Mouse (Mus musculus): ENCODE data around the gene Hist3h2a. TPM values are rescaled to one million over a fixed set of nuclear protein-coding genes. Genes with fewer than 3 reads are reported as not detected.

Hist3h2a gene
- polyA plus RNA-seq, 1 experiment = not detected

DNA sequence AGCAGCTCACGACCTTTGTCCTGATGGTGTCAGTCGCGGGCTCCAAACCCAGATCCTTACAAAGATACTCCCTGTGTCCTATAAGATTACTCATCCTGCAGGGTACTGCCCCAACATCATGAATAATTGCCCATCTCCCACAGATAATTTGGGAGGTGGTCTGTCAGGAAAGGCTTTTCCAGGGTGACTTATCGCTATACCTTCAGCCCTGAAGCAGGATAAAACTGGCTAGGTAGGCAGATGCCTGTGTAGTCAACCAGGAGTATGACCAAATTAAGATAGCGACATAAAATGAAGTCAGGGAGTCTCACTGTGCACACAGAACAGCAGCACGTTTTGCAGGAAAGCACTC is 15.4 kb upstream of the Hist3h2a start:
- TF ChIP-seq POLR2A (IDR thresholded peaks at IDR 0.05; ENCODE audit: insufficient read depth, low read depth, low read length) = no peak
- no peak for TF ChIP-seq CTCF (IDR thresholded peaks at IDR 0.05; ENCODE audit: insufficient read depth, low read depth, low read length)
- Histone ChIP-seq H3K4me3 (ENCODE audit: insufficient read depth, low read depth, low read length) (peak overlapping the region; percentile 94), H3K27ac (ENCODE audit: insufficient read depth, low read depth, low read length) (peak overlapping the region; percentile 72), H3K4me1 (ENCODE audit: control insufficient read depth, insufficient read depth, low read length) (peaks cover 21% of the 10 kb centered on the region)
- 6% methylated on average over 6 of the region's 6 CpGs for WGBS

- TF ChIP-seq POLR2A (IDR thresholded peaks at IDR 0.05; ENCODE audit: insufficient read depth, low read depth, low read length) = no peak
- no peak for TF ChIP-seq CTCF (IDR thresholded peaks at IDR 0.05; ENCODE audit: insufficient read depth, low read depth, low read length)
- no peak overlapping the region for H3K4me3 ChIP-seq (ENCODE audit: insufficient read depth, low read depth, low read length)
- 47% methylated on average over 5 of the region's 5 CpGs for WGBS
- peaks cover 17% of the 10 kb centered on the region for H3K4me1 ChIP-seq (ENCODE audit: control insufficient read depth, insufficient read depth, low read length)
- 0 out of 2 replicates have a peak overlapping the region, but pooled peaks have one; percentile 46 for H3K27ac ChIP-seq (ENCODE audit: insufficient read depth, low read depth, low read length)
These were observed 10.3 kb upstream of the Hist3h2a start for GRCm38 (mm10) chr11:58944136-58944535.

GRCm38 (mm10) chr11:58947306-58947705 is 7.2 kb upstream of the Hist3h2a start:
- no peak overlapping the region for H3K4me3 ChIP-seq (ENCODE audit: insufficient read depth, low read depth, low read length)
- H3K4me1 ChIP-seq (ENCODE audit: control insufficient read depth, insufficient read depth, low read length) = peaks cover 19% of the 10 kb centered on the region
- 58% methylated on average over 3 of the region's 3 CpGs for WGBS
- TF ChIP-seq CTCF (IDR thresholded peaks at IDR 0.05; ENCODE audit: insufficient read depth, low read depth, low read length) (no peak), POLR2A (IDR thresholded peaks at IDR 0.05; ENCODE audit: insufficient read depth, low read depth, low read length) (no peak)
- peak overlapping the region; percentile 98 for H3K27ac ChIP-seq (ENCODE audit: insufficient read depth, low read depth, low read length)

DNA sequence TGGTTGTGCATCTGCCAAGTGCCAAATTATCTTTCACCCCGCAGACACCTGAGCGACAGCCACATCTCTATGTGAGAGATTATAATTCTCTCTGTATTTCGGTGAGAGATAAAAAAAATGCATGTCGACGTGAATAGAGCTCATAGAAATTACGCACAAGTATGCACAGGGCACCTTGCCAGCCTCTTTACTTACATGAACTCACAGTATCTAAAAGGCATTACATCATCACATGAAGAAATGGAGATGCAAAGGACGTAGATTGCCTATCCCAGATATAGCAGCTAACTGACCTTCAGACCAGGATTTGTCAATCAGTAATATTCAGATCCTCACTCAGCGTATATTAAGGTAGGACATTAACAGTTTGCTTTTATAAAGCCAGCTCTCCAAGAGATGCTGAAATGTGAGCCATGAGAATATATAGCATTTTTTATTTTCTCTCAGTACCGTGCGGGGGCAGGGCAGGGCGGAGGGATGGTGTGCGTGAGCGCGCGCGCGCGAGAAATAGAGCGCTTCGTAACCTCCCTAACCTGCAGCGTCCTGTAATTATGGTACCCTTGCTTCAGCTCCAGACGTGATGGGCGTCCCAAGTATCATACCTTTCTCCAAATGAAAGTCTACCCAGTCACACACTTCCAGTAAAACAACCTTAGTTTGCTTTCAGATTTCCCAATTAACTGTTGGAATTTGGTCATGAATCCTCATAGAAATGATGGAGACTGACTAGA is 6.5 kb upstream of the Hist3h2a start:
- peaks cover 19% of the 10 kb centered on the region for H3K4me1 ChIP-seq (ENCODE audit: control insufficient read depth, insufficient read depth, low read length)
- 4% methylated on average over 23 of the region's 23 CpGs for WGBS
- H3K4me3 ChIP-seq (ENCODE audit: insufficient read depth, low read depth, low read length) = peak overlapping the region; percentile 54
- TF ChIP-seq CTCF (IDR thresholded peaks at IDR 0.05; ENCODE audit: insufficient read depth, low read depth, low read length) = no peak
- TF ChIP-seq POLR2A (IDR thresholded peaks at IDR 0.05; ENCODE audit: insufficient read depth, low read depth, low read length) = no peak
- H3K27ac ChIP-seq (ENCODE audit: insufficient read depth, low read depth, low read length) = peak overlapping the region; percentile 98

GRCm38 (mm10) chr11:58948542-58949479 is 5.7 kb upstream of the Hist3h2a start, which contains the start of gene Hist3h2ba:
Hist3h2ba (plus strand) TSS chr11:58948920.
- Histone ChIP-seq H3K27ac (ENCODE audit: insufficient read depth, low read depth, low read length) (peak within 1 kb of the TSS; percentile 99), H3K4me1 (ENCODE audit: control insufficient read depth, insufficient read depth, low read length) (peaks cover 15% of the 10 kb centered on the region), H3K4me3 (ENCODE audit: insufficient read depth, low read depth, low read length) (peak within 1 kb of the TSS; percentile 91)
- under 1% methylated on average over 48 of the region's 48 CpGs for WGBS
- peak; percentile 99 for TF ChIP-seq POLR2A (IDR thresholded peaks at IDR 0.05; ENCODE audit: insufficient read depth, low read depth, low read length)
- TF ChIP-seq CTCF (IDR thresholded peaks at IDR 0.05; ENCODE audit: insufficient read depth, low read depth, low read length) = no peak

DNA sequence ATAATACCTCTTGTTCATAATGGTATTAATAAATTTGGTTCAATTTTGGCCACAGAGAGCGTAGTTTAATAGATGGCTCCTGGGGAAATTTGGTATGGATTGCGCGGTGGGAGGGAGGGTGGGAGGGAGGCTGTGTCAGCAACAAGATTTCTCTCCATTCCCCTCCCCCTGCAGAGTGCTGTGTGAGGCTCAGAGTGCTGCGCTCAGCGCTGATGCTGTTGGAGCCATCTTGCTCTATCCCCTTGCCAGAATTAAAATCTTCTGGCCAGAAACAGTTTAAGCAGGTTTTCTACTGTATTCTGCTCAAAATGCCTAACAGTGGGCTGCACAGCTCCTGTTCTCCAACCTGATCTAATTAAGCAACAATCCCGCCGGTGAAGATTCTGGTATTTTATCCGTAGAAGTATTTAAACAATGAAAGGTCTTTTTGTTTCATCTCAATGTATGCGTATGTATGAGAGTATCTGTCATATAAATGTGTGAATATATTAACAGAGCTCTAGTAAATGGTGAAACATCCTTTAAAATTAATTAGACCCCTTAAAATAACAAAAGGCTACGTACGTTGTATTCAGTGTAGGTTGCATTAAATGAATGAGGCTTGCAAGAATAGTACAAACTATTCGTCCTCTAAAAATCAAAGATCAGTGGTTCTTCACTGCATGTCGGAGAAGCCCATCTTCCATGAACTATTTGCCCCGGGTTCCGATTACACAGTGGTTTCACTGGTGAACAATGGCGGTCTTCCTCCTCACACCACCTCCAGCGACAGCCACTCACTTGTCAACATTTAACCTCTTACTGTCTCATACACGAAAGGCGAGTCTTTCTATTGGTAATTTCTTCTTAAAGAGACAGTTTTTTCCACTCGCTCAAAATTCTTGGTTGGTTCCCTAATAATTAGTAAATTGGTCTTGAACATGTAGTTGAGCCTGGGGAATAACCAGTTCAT is 4.7 kb upstream of the Hist3h2a start:
- Histone ChIP-seq H3K4me1 (ENCODE audit: control insufficient read depth, insufficient read depth, low read length) (peaks cover 7% of the 10 kb centered on the region), H3K27ac (ENCODE audit: insufficient read depth, low read depth, low read length) (peak overlapping the region; percentile 99), H3K4me3 (ENCODE audit: insufficient read depth, low read depth, low read length) (peak overlapping the region; percentile 91)
- no peak for TF ChIP-seq CTCF (IDR thresholded peaks at IDR 0.05; ENCODE audit: insufficient read depth, low read depth, low read length)
- no peak for TF ChIP-seq POLR2A (IDR thresholded peaks at IDR 0.05; ENCODE audit: insufficient read depth, low read depth, low read length)
- WGBS = 4% methylated on average over 20 of the region's 20 CpGs

- TF ChIP-seq CTCF (IDR thresholded peaks at IDR 0.05; ENCODE audit: insufficient read depth, low read depth, low read length) = no peak
- no peak for TF ChIP-seq POLR2A (IDR thresholded peaks at IDR 0.05; ENCODE audit: insufficient read depth, low read depth, low read length)
- H3K27ac ChIP-seq (ENCODE audit: insufficient read depth, low read depth, low read length) = peak overlapping the region; percentile 46
- WGBS = 44% methylated on average over 5 of the region's 5 CpGs
- peaks cover 6% of the 10 kb centered on the region; the same call in 1 of the 2 replicates for H3K4me1 ChIP-seq (ENCODE audit: control insufficient read depth, insufficient read depth, low read length)
- H3K4me3 ChIP-seq (ENCODE audit: insufficient read depth, low read depth, low read length) = no peak overlapping the region
These were observed 3.3 kb upstream of the Hist3h2a start for GRCm38 (mm10) chr11:58951210-58951609.

All from olfactory bulb, adult 2 months (tissue).